Mouse (Mus musculus) bone marrow, adult 2 months (tissue): ENCODE results near the gene Wfikkn2.

ENCODE experiments used
- CTCF ChIP-seq: fragments of 200-500 bp; IDR thresholded peaks from 2 replicates; pipeline ENCODE4 v1.5.1; 2011; ENCODE audit warnings: low read length, control low read depth; ENCODE audit not compliant: control insufficient read depth, insufficient read depth
- POLR2A ChIP-seq: fragments of 200-500 bp; IDR thresholded peaks from 2 replicates; pipeline ENCODE4 v1.6.1; 2011; ENCODE audit warnings: low read depth, mild to moderate bottlenecking, control low read depth, low read length, borderline replicate concordance; ENCODE audit not compliant: control insufficient read depth

GRCm38 (mm10) chr11:94190665-94191064 is 55.1 kb downstream of the Wfikkn2 start:
- TF ChIP-seq CTCF (no peak), POLR2A (no peak)
